Mouse (Mus musculus) hematopoietic stem cell, adult 5-6 weeks (primary cell): ENCODE measurements around the gene Ecpas. TPM values are rescaled to one million over a fixed set of nuclear protein-coding genes. Genes with fewer than 3 reads are reported as not detected.

ENCODE experiments used
- ATAC-seq, 2 experiments: fragments of 125-278 bp in 1 of 2; replicated peaks in 1 of 2; 2 replicates each; pipeline ENCODE4 v1.8.0; 2016 to 2017; ENCODE audit warnings: inconsistent platforms in 2 of 2, mild to moderate bottlenecking in 2 of 2, moderate number of reproducible peaks in 2 of 2, low read depth in 1 of 2, moderate TSS enrichment in 1 of 2; ENCODE audit not compliant: low FRiP score in 2 of 2, poor library complexity in 2 of 2, severe bottlenecking in 2 of 2, insufficient read depth in 1 of 2, low TSS enrichment in 1 of 2
- total RNA-seq: library from RNA; stranded (forward); fragments of 172-1452, 232-1000 nt; gene quantifications from 2 replicates; pipeline ENCODE4 v1.2.3, GENCODE M21; 2017

Ecpas gene
- total RNA-seq, 1 experiment from 2014 or later: 76.4 TPM

DNA sequence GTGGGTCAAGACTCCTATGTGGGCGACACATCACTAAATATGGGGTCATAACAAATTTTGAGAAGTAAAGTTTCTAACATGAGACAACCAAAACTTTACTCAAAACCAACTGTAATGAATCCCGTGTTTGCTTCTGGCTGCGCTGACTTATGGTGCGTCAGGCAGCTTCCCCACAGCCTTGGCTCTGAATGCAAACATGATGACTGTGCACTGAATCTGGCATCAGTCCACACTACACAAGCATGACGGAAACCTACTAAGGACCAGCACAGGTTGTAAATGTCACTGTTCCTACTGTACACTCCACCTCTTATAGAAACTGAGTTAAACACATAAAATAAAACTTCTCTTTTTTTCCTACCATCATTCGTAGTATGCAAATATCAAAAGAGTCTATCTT is 45.3 kb downstream of the Ecpas start:
- ATAC-seq: peak; percentile 96 to 99

DNA sequence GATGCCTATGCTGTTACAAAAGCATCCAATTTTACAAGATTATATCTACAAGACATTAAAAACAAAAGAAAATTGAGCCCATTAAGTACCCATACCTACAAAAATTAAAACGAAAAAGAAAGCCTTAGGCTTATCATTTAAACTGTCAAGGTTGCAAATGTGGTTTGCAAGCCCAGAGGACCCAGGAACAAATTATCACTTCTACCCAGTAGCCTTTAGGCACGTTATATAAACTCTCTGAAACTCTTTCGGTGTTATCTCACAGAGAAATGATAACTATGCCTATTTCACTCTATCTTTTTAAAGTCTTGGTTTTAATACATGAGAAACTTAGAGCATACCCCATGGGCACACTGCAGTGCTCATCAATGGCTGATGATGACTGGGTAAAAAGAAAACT is 79.6 kb downstream of the Ecpas start:
- no peak for ATAC-seq

DNA sequence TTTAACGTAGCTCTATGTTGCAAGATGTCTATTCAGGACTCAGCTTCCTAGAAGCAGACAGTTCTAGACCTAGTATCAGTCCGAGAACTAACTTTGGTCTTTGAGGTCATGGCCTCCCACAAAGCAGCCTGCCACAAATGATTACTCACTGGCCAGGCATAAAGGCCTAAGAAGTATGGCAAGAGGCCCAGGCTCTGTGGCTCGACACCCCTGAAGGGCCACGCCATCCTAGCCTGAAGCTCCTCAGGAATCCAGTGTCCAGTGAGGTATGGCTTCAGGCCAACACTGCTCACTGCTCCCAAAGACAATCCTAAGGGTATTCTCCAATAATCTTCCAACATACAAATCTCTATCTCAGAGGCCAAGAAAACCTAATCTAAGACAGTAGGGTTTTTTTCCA is 86.6 kb downstream of the Ecpas start:
- no peak for ATAC-seq

DNA sequence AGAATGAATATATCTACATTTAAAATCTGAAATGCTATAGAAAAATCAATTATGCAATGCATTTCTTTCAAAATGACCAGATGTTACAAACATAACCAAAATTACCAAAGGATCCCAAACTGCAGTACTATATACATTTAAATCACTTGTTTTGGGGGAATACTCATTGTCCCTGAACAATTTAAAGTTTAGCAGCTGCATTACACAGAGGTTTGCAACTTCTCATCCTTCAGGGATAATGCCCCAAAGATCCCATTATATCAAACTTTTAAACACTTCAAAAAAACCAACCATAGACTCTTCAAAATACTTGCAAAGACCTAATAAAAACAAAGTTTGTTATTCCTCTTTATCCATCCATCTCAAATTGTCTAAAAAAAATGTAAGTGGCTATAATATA is 124.9 kb downstream of the Ecpas start, which contains the start of gene Olfr267:
Gene Olfr267, minus strand, starts transcription at position 101 of the 400 bp plus-strand sequence.
- no peak for ATAC-seq

DNA sequence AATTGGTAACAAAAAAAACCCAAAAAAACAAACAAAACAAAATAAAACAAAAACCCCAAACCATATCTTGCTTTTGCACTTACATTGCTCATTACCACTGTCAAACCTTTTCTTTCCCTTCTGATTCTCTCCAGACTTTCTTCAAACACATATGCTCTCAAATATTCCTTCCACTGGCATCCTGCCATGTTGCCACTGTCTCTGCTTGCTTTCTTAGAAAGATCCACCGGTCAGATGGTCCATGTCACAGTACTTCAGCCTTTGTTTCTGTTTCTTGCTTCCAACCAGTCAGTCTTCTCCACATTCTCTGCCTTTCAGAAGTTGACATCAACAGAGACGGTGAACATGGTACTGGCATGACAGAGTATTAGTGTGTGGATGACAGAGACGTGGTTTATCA is 125.9 kb downstream of the Ecpas start:
- ATAC-seq: no peak

DNA sequence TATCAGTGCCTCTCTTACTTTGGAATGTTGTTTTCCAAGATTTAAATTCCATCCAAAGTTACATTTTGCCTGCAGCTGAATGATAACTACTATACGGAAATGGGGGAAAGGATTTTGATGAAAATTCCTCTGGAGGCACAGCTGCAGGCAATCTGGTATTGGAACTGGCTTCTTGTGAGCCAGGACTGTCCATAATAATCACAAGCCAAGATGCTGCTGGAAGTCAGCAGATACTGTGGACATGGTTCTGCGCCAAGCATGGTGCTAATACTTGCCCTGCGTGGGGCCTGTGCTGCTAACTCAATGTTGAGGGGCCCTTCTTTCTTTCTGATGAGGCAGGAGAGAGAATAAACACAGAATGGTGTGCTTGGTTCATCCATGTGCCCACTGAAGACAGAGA is 149.1 kb downstream of the Ecpas start:
- ATAC-seq: no peak

DNA sequence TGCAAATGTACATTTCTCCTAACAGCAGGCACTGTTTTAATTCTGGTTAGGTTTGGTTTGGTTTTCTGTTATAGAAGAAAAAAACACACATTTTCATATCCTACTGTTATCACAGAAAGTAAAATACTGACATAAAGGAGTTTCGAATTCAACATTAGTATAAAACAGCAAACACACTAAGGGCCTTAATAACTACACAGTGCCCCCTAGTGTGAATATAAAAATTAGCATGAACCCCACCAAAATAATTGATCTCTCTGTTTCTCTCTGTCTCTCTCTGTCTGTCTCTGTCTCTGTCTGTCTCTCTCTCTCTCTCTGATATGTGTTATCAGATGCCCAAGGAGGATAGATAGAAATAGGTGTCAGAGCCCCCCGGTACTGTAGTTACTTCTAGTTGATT is 163.0 kb downstream of the Ecpas start:
- no peak; a peak in 1 of 4 replicates for ATAC-seq

DNA sequence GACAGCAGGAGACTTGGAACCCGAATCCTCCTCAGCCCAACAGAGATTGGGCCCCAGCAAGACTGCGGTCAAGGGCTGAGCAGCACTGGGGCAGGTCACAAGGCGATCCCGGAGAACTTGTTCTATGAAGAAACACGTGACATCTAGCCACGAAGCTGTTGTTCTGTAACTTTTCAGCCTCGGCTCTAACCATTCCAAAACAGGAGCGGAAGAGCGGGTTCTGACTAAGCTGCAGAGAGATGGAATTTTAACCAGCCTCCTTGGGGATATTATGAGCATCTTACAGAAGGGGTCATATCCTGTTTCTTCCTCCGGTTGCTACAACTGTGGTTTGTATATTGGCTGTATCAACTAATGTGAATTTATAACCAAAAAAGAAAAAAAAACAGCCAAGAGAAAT is 163.4 kb downstream of the Ecpas start:
- ATAC-seq: no peak

Other genes starting within 250 kb of the Ecpas start
- 1.1 TPM in 1 of 2 replicates, not detected in the other for gene Olfr267, start 125.0 kb downstream of the Ecpas start, total RNA-seq
- not detected in 2 replicates for gene Zkscan16, start 30.9 kb upstream of the Ecpas start, total RNA-seq
- gene Ptgr1, start 74.4 kb upstream of the Ecpas start, total RNA-seq: 2.5 and 10.8 TPM in 2 replicates
- gene Dnajc25, start 82.3 kb upstream of the Ecpas start, total RNA-seq: 11.1 and 16.5 TPM in 2 replicates
- gene Gm20503, start 90.5 kb upstream of the Ecpas start, total RNA-seq: not detected in 2 replicates
- 82.1 and 96.4 TPM in 2 replicates for gene Gng10, start 122.3 kb upstream of the Ecpas start, total RNA-seq
- gene AI481877, start 226.2 kb upstream of the Ecpas start, total RNA-seq: not detected in 2 replicates